Mouse (Mus musculus): Measurements from ENCODE around the gene Ppp3ca. TPM values are rescaled to one million over a fixed set of nuclear protein-coding genes. Genes with fewer than 3 reads are reported as not detected.

Gene Ppp3ca
- polyA plus RNA-seq, 2 experiments = 31.5 to 74.8 TPM

DNA sequence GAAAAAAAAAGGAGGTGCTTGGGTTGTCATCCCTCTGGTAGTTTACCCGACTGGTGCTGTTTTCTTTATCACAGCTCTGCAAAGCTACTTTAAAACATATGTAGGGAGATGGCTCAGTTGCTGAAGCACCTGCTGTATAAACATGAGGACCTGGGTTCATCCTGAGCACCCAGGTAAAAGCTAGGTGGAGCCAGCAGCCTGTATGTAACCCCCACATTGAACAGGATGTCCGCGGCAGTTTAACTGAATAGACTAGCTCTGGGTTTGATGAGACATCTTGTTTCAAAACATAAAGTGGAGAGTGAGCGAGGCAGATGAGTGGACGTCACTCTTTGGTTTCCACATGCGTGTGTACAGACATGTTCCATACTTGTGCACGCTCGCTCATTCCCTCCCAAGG is 16.5 kb downstream of the Ppp3ca start:
- TF ChIP-seq POLR2A (IDR thresholded peaks at IDR 0.05; ENCODE audit: borderline replicate concordance, extremely low read depth, insufficient read depth, insufficient read length) = no peak
- DNase-seq (ENCODE audit: low spot score) = no peak
- no peak overlapping the region for H3K4me3 ChIP-seq (replicated peaks; ENCODE audit: low read length)
- H3K9ac ChIP-seq (ENCODE audit: low read depth, low read length, severe bottlenecking) = no peak overlapping the region
- ATAC-seq (ENCODE audit: low FRiP score, low read depth) = no peak
- no peaks in the 10 kb centered on the region for H3K9me3 ChIP-seq (ENCODE audit: control insufficient read depth, low read length)
- no peak overlapping the region for H3K27ac ChIP-seq (replicated peaks; ENCODE audit: low read depth, low read length)
- no peak overlapping the region for H3K4me2 ChIP-seq (replicated peaks; ENCODE audit: low read depth, low read length, severe bottlenecking)
- H3K4me1 ChIP-seq (ENCODE audit: control insufficient read depth, insufficient read depth, low read length) = peaks cover 11% of the 10 kb centered on the region
- no peaks in the 10 kb centered on the region for H3K27me3 ChIP-seq (ENCODE audit: control insufficient read depth, insufficient read depth, low read length)
- WGBS = 92% methylated on average over 8 of the region's 8 CpGs
- H3K36me3 ChIP-seq (ENCODE audit: control insufficient read depth, insufficient read depth, low read length) = no peaks in the 10 kb centered on the region

- Histone ChIP-seq H3K36me3 (ENCODE audit: control insufficient read depth, insufficient read depth, low read length) (no peaks in the 10 kb centered on the region), H3K27ac (replicated peaks; ENCODE audit: low read depth, low read length) (no peak overlapping the region), H3K27me3 (ENCODE audit: control insufficient read depth, insufficient read depth, low read length) (no peaks in the 10 kb centered on the region), H3K4me3 (replicated peaks; ENCODE audit: low read length) (no peak overlapping the region), H3K4me2 (replicated peaks; ENCODE audit: low read depth, low read length, severe bottlenecking) (no peak overlapping the region), H3K9me3 (ENCODE audit: control insufficient read depth, low read length) (no peaks in the 10 kb centered on the region), H3K9ac (ENCODE audit: low read depth, low read length, severe bottlenecking) (no peak overlapping the region), H3K4me1 (ENCODE audit: control insufficient read depth, insufficient read depth, low read length) (peaks cover 11% of the 10 kb centered on the region)
- DNase-seq (ENCODE audit: low spot score) = no peak
- WGBS = 61% methylated on average over 9 of the region's 9 CpGs
- no peak for TF ChIP-seq POLR2A (IDR thresholded peaks at IDR 0.05; ENCODE audit: borderline replicate concordance, extremely low read depth, insufficient read depth, insufficient read length)
- ATAC-seq (ENCODE audit: low FRiP score, low read depth) = no peak
Observed at GRCm38 (mm10) chr3:136688101-136688586, 18.2 kb downstream of the Ppp3ca start.

GRCm38 (mm10) chr3:136689793-136690543 is 20.0 kb downstream of the Ppp3ca start:
- no peaks in the 10 kb centered on the region for H3K27me3 ChIP-seq (ENCODE audit: control insufficient read depth, insufficient read depth, low read length)
- no peak for ATAC-seq (ENCODE audit: low FRiP score, low read depth)
- H3K4me3 ChIP-seq (replicated peaks; ENCODE audit: low read length) = no peak overlapping the region
- WGBS = 95% methylated on average over 7 of the region's 7 CpGs
- no peaks in the 10 kb centered on the region for H3K36me3 ChIP-seq (ENCODE audit: control insufficient read depth, insufficient read depth, low read length)
- H3K9me3 ChIP-seq (ENCODE audit: control insufficient read depth, low read length) = no peaks in the 10 kb centered on the region
- DNase-seq (ENCODE audit: low spot score) = no peak
- H3K4me1 ChIP-seq (ENCODE audit: control insufficient read depth, insufficient read depth, low read length) = peaks cover 11% of the 10 kb centered on the region
- TF ChIP-seq POLR2A (IDR thresholded peaks at IDR 0.05; ENCODE audit: borderline replicate concordance, extremely low read depth, insufficient read depth, insufficient read length) = no peak
- H3K9ac ChIP-seq (ENCODE audit: low read depth, low read length, severe bottlenecking) = no peak overlapping the region
- no peak overlapping the region for H3K27ac ChIP-seq (replicated peaks; ENCODE audit: low read depth, low read length)
- no peak overlapping the region for H3K4me2 ChIP-seq (replicated peaks; ENCODE audit: low read depth, low read length, severe bottlenecking)

- H3K27ac ChIP-seq (replicated peaks; ENCODE audit: low read depth, low read length) = no peak overlapping the region
- DNase-seq (ENCODE audit: low spot score) (no peak), ATAC-seq (ENCODE audit: low FRiP score, low read depth) (no peak)
- TF ChIP-seq POLR2A (IDR thresholded peaks at IDR 0.05; ENCODE audit: borderline replicate concordance, extremely low read depth, insufficient read depth, insufficient read length) = no peak
- no peak overlapping the region for H3K9ac ChIP-seq (ENCODE audit: low read depth, low read length, severe bottlenecking)
- H3K27me3 ChIP-seq (ENCODE audit: control insufficient read depth, insufficient read depth, low read length) = no peaks in the 10 kb centered on the region
- no peaks in the 10 kb centered on the region for H3K9me3 ChIP-seq (ENCODE audit: control insufficient read depth, low read length)
- no peaks in the 10 kb centered on the region for H3K36me3 ChIP-seq (ENCODE audit: control insufficient read depth, insufficient read depth, low read length)
- H3K4me1 ChIP-seq (ENCODE audit: control insufficient read depth, insufficient read depth, low read length) = peaks cover 11% of the 10 kb centered on the region
- 71% methylated on average over 7 of the region's 7 CpGs for WGBS
- H3K4me2 ChIP-seq (replicated peaks; ENCODE audit: low read depth, low read length, severe bottlenecking) = no peak overlapping the region
- no peak overlapping the region for H3K4me3 ChIP-seq (replicated peaks; ENCODE audit: low read length)
Observed at GRCm38 (mm10) chr3:136691984-136692383, 22.1 kb downstream of the Ppp3ca start.

DNA sequence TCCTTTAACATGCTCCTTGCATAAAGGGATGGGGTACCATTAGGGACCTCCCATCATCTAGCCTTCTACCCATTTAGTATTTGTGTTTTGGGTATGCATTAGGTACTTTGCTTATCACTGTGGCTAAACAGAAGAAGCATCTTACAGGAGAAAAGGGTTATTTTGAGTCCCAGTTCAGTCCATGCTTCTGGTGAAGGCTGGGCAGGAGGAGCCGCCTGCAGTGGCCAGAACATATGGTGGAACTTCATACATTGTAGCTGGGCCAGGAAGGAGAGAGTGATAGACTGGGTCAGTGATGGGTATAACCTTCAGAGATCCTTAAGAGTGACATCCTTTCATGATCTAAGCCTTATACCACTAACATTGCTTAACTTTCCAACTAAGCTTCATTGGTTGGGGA is 23.6 kb downstream of the Ppp3ca start:
- Histone ChIP-seq H3K9me3 (ENCODE audit: control insufficient read depth, low read length) (no peaks in the 10 kb centered on the region), H3K4me2 (replicated peaks; ENCODE audit: low read depth, low read length, severe bottlenecking) (no peak overlapping the region), H3K36me3 (ENCODE audit: control insufficient read depth, insufficient read depth, low read length) (no peaks in the 10 kb centered on the region), H3K27me3 (ENCODE audit: control insufficient read depth, insufficient read depth, low read length) (no peaks in the 10 kb centered on the region), H3K27ac (replicated peaks; ENCODE audit: low read depth, low read length) (no peak overlapping the region), H3K9ac (ENCODE audit: low read depth, low read length, severe bottlenecking) (no peak overlapping the region), H3K4me1 (ENCODE audit: control insufficient read depth, insufficient read depth, low read length) (peaks cover under 1% of the 10 kb centered on the region; the same call in 1 of the 2 replicates), H3K4me3 (replicated peaks; ENCODE audit: low read length) (no peak overlapping the region)
- DNase-seq (ENCODE audit: low spot score) (no peak), ATAC-seq (ENCODE audit: low FRiP score, low read depth) (no peak)
- TF ChIP-seq POLR2A (IDR thresholded peaks at IDR 0.05; ENCODE audit: borderline replicate concordance, extremely low read depth, insufficient read depth, insufficient read length) = no peak
- WGBS = 97% methylated on average over 1 of the region's 1 CpGs

Data from limb, embryonic 14.5 days (tissue).